Mouse (Mus musculus) MEL (cell line): ENCODE data around the gene Col13a1. TPM values are rescaled to one million over a fixed set of nuclear protein-coding genes. Genes with fewer than 3 reads are reported as not detected.

Experiments used
- DNase-seq: peaks from one replicate; pipeline ENCODE4 v3.0.0; 2011; ENCODE audit warnings: low read depth, low spot score
- H3K27ac ChIP-seq: 2 replicates; pipeline ENCODE4 v1.5.1; 2012; ENCODE audit warnings: low read depth, mild to moderate bottlenecking, control low read depth, low read length, moderate library complexity; ENCODE audit not compliant: control insufficient read depth
- H3K27me3 ChIP-seq, 2 experiments: fragments of 150-350 bp in 1 of 2; sonication (generic) in 1 of 2; 2 replicates each; pipeline ENCODE4 v1.6.1; 2012; ENCODE audit warnings: low read length in 2 of 2, mild to moderate bottlenecking in 2 of 2, improper control_type of control experiment in 1 of 2, moderate library complexity in 1 of 2; ENCODE audit not compliant: insufficient read depth in 2 of 2, control insufficient read depth in 1 of 2
- H3K36me3 ChIP-seq, 2 experiments: 2 replicates each; pipeline ENCODE4 v1.6.1; 2012 to 2014; ENCODE audit warnings: low read length in 2 of 2, improper control_type of control experiment in 1 of 2, inconsistent platforms in 1 of 2, mild to moderate bottlenecking in 1 of 2; ENCODE audit not compliant: insufficient read depth in 2 of 2, control insufficient read depth in 1 of 2
- H3K4me1 ChIP-seq, 2 experiments: fragments of 150-350 bp in 1 of 2; sonication (generic) in 1 of 2; 2 replicates each; pipeline ENCODE4 v1.6.1; 2012; ENCODE audit warnings: low read length in 2 of 2, improper control_type of control experiment in 1 of 2, mild to moderate bottlenecking in 1 of 2; ENCODE audit not compliant: insufficient read depth in 2 of 2, control insufficient read depth in 1 of 2
- H3K4me3 ChIP-seq, 2 experiments: fragments of 150-350 bp in 1 of 2; sonication (generic) in 1 of 2; 2 replicates each; pipeline ENCODE4 v1.5.1; 2012; ENCODE audit warnings: low read depth in 2 of 2, low read length in 2 of 2, mild to moderate bottlenecking in 2 of 2, moderate library complexity in 2 of 2, control low read depth in 1 of 2, improper control_type of control experiment in 1 of 2; ENCODE audit not compliant: control insufficient read depth in 1 of 2, insufficient read depth in 1 of 2
- H3K79me2 ChIP-seq: 2 replicates; pipeline ENCODE4 v1.6.1; 2012; ENCODE audit warnings: mild to moderate bottlenecking, low read length, moderate library complexity; ENCODE audit not compliant: control insufficient read depth, poor library complexity, insufficient read depth
- H3K9ac ChIP-seq: 2 replicates; pipeline ENCODE4 v1.6.1; 2012; ENCODE audit warnings: low read depth, mild to moderate bottlenecking, control low read depth, low read length, moderate library complexity; ENCODE audit not compliant: control insufficient read depth, poor library complexity, severe bottlenecking
- H3K9me3 ChIP-seq: fragments of 150-350 bp; sonication (generic); replicated peaks from 2 replicates; pipeline ENCODE4 v1.6.1; 2012; ENCODE audit warnings: mild to moderate bottlenecking, low read length, improper control_type of control experiment, moderate library complexity; ENCODE audit not compliant: insufficient read depth
- CHD2 ChIP-seq: IDR thresholded peaks from 2 replicates; pipeline ENCODE4 v1.6.1; 2011; ENCODE audit warnings: low read length, improper control_type of control experiment
- JUND ChIP-seq: IDR thresholded peaks from 2 replicates; pipeline ENCODE4 v1.6.1; 2011; ENCODE audit warnings: low read depth, mild to moderate bottlenecking, improper control_type of control experiment, low read length
- MYC ChIP-seq: IDR thresholded peaks from 2 replicates; pipeline ENCODE4 v1.6.1; 2011; ENCODE audit warnings: low read depth, mild to moderate bottlenecking, low read length, improper control_type of control experiment, moderate library complexity
- NELFE ChIP-seq: IDR thresholded peaks from 2 replicates; pipeline ENCODE4 v1.6.1; 2011; ENCODE audit warnings: low read depth, low read length, improper control_type of control experiment
- SIN3A ChIP-seq: IDR thresholded peaks from 2 replicates; pipeline ENCODE4 v1.6.1; 2012; ENCODE audit warnings: low read length, improper control_type of control experiment, inconsistent platforms
- SMC3 ChIP-seq: IDR thresholded peaks from 2 replicates; pipeline ENCODE4 v1.6.1; 2011; ENCODE audit warnings: low read depth, low read length, improper control_type of control experiment
- TCF12 ChIP-seq: IDR thresholded peaks from 2 replicates; pipeline ENCODE4 v1.6.1; 2014; ENCODE audit warnings: low read depth, mild to moderate bottlenecking, inconsistent platforms, low read length, improper control_type of control experiment, moderate library complexity
- polyA plus RNA-seq, 2 experiments: library from polyadenylated mRNA; stranded (reverse) in 1 of 2; unstranded in 1 of 2; fragments of >175 nt in 1 of 2; fragments of >200 nt in 1 of 2; gene quantifications; 2 replicates each; pipeline versions ENCODE4 v1.2.1 to v1.2.4; 2012; ENCODE audit warnings: low replicate concordance in 2 of 2, low read depth in 1 of 2; ENCODE audit not compliant: insufficient read length in 2 of 2, insufficient read depth in 1 of 2, missing spikeins in 1 of 2
- total RNA-seq: library from RNA; depleted of rRNA; stranded (reverse); fragments of 300-350 nt; gene quantifications from 2 replicates; pipeline ENCODE4 v1.2.3, GENCODE M21; 2012; rRNA removed

Gene Col13a1
- total and polyA plus RNA-seq, 3 experiments = not detected

- Histone ChIP-seq H3K9ac (no peak overlapping the region), H3K4me3 (no peak overlapping the region), H3K9me3 (no peaks in the 10 kb centered on the region), H3K4me1 (no peaks in the 10 kb centered on the region), H3K27me3 (no peaks in the 10 kb centered on the region), H3K79me2 (no peaks in the 10 kb centered on the region), H3K27ac (no peak overlapping the region), H3K36me3 (no peaks in the 10 kb centered on the region)
- no peak for DNase-seq
- no peak for TF ChIP-seq SMC3
- no peak for TF ChIP-seq TCF12
- no peak for TF ChIP-seq NELFE
- TF ChIP-seq SIN3A = no peak
- TF ChIP-seq CHD2 = no peak
- TF ChIP-seq JUND = no peak
- TF ChIP-seq MYC = no peak
These were observed 190.4 kb downstream of the Col13a1 start for GRCm38 (mm10) chr10:61788499-61788898.

Other genes starting within 250 kb of the Col13a1 start
- gene H2afy2, start 195.0 kb downstream of the Col13a1 start, total RNA-seq = 0.07 TPM in 1 of 2 replicates, not detected in the other
- under 1 TPM in 1 of 2 experiments, not detected in 1; 0.25 TPM for gene H2afy2, start 195.0 kb downstream of the Col13a1 start, polyA plus RNA-seq
- gene Neurog3, start 154.0 kb upstream of the Col13a1 start, total RNA-seq = not detected in 2 replicates
- not detected for gene Neurog3, start 154.0 kb upstream of the Col13a1 start, polyA plus RNA-seq
- gene Fam241b, start 164.8 kb upstream of the Col13a1 start, total RNA-seq = 13.8 and 19.0 TPM in 2 replicates
- gene Fam241b, start 164.8 kb upstream of the Col13a1 start, polyA plus RNA-seq = 10 to 100 TPM in 1 of 2 experiments, not detected in 1; 11.2 TPM